Mouse (Mus musculus) gastrocnemius, adult 2 months (tissue): Measurements from ENCODE around the gene Sh3bgrl. TPM values are rescaled to one million over a fixed set of nuclear protein-coding genes. Genes with fewer than 3 reads are reported as not detected.

ENCODE experiments used
- DNase-seq: peaks from one replicate; pipeline ENCODE4 v3.0.0; 2022
- H3K27ac ChIP-seq: fragments of 200-600 bp; 2 replicates; pipeline ENCODE4 v1.8.1; 2022; ENCODE audit warnings: mild to moderate bottlenecking
- H3K4me3 ChIP-seq: fragments of 200-600 bp; 2 replicates; pipeline ENCODE4 v1.8.1; 2022; ENCODE audit warnings: mild to moderate bottlenecking, moderate library complexity
- CTCF ChIP-seq: fragments of 200-600 bp; IDR thresholded peaks from 2 replicates; pipeline ENCODE4 v1.8.1; 2022; ENCODE audit warnings: antibody characterized with exemption, mild to moderate bottlenecking, moderate library complexity
- intact Hi-C: fragments of 180-260 bp; cut with DNase I; formaldehyde crosslinking; loops from one replicate; pipeline ENCODE4 v1.15.1; 2025
- total RNA-seq, 2 experiments: library from RNA; stranded (reverse); gene quantifications; 2 replicates each; pipeline ENCODE4 v1.2.3; 2021

Gene Sh3bgrl
- total RNA-seq, 2 experiments from 2014 or later = 10.7 to 12.7 TPM

DNA sequence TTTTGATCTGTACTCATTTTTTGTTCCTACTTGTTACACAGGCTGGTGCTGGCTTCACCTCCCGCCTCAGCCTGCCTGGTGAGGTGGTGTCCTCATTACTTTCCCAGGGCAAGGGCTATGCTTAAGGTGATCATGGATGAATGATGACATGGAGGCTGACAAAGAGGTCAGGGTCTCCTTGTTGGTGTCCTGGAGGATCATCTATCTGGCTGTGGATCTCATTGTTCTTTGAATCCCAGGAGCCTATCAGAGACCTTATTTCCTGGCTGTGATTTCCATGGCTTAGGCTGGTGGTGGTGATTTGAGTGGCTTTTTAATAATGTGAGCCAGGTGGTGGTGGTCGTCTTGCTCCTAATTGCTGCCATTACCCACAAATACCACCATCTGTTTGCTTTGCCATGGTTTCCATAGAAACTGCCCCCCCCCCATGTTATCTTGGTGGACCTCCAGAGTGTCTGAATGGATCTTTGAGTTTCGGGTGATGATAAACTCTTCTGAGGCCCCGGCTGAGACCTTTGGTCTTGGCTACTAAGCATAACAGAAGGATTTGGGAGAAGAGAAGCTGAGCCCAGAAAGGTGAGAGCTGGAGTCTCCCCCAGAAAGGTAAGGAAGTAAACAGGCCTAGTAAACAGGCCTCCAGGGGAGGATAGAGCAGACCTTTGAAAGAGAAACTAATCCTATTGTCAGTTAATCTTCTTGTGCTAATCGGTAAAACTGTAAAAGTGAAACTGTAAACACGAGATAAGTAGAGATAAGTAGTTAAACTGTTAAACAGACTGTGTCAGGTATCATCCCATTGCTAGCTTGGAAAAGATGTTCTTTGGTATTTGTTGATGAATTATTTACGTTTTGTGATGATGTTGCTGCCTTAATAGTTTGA, 18.5 kb downstream of the Sh3bgrl start:
- intact Hi-C loops = no loop called here
- H3K4me3 ChIP-seq = peak overlapping the region; percentile 43
- no peak for TF ChIP-seq CTCF
- DNase-seq = no peak
- H3K27ac ChIP-seq = peak overlapping the region; percentile 66

DNA sequence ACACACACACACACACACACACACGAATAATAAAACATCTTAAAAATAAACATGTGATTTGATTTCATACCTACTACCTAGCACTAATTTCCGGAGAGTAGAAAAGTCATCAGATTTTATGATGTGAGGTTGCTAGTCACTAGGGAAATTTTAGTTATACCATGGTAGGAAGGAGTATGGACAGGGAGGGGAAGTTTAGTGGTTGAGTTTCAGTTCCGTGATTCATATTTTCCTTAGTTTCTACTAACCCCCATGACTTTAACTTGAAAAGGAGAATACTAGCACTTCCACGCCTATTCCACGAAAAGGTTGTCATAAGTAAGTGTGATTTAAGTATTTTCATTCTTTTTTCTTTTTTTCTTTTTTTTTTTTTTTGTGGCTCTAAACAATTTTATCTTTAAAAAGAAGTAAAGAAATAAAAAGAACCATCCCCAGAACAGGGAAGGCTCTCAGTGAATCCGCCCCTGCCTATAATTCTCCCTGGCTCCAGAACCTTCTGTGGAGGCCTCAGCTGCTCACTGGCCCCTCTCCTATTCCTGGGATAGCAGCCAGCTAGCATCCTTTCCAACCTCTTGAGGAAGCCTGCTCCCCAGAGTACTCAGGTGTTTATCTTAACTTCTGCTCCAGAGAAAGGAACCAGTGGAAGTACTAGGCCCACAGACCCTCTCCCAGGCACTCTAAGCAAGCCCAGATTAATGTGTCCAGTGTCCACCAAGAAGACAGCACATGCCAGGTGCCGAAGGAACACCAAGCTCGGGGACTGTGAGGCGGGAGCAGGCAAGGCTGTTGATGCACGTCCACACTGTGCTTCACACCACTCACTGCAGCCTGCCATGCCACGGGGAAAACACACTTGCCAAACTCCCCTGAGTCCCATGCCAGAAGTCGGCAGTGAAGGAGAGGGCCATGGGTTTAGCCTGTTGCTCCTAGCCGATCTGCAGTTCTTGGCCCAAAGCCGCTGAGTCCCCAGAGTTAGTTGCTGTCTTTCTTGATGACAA, 25.0 kb downstream of the Sh3bgrl start:
- H3K4me3 ChIP-seq = peak overlapping the region; percentile 45
- DNase-seq = peak; percentile 26
- no peak for TF ChIP-seq CTCF
- H3K27ac ChIP-seq = peak overlapping the region; percentile 74
- intact Hi-C loops = no loop called here

DNA sequence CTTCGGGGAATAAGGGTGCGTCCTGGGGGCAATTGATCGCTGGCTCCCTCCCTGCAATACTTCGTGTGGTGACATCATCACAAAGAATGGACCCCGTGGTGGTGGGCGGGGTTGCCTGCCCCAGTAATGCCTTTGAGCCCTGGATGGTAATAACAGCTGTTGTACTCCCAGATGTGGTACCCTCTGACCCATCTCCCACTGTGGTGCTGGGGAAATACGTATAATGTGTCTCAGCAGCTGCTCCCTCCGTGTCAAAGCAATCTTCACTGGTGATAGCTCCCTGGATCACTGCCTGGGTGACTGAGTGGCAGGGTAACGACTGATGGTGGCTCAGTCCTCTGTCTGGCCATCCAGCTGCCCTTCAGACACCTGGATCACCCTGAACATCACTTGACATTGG, 26.0 kb downstream of the Sh3bgrl start:
- DNase-seq = peak; percentile 25
- H3K4me3 ChIP-seq = peak overlapping the region; percentile 45
- H3K27ac ChIP-seq = peak overlapping the region; percentile 74
- intact Hi-C loops = no loop called here
- no peak for TF ChIP-seq CTCF

DNA sequence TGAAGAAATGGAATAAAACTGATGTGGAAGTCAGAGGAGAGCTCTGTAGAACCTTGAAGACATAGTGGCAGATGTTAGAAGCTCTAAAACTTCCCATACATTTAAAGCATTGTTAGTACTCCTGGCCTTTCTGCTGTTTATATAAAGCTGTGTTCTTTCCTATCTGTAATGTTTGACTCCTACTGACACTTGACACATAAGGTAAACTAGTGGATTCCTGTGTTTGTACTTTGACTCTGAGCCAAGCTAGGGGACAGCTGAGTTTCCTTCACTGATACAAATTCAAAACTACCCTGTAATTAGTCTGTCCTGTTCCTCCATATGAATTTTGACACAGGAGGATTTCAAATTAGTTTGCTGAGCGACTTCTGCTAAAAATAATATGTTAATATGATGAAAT, 27.5 kb downstream of the Sh3bgrl start:
- no peak for TF ChIP-seq CTCF
- no peak for DNase-seq
- intact Hi-C loops = no loop called here
- Histone ChIP-seq H3K27ac (peak overlapping the region; percentile 24; the same call in 1 of the 2 replicates), H3K4me3 (no peak overlapping the region)

DNA sequence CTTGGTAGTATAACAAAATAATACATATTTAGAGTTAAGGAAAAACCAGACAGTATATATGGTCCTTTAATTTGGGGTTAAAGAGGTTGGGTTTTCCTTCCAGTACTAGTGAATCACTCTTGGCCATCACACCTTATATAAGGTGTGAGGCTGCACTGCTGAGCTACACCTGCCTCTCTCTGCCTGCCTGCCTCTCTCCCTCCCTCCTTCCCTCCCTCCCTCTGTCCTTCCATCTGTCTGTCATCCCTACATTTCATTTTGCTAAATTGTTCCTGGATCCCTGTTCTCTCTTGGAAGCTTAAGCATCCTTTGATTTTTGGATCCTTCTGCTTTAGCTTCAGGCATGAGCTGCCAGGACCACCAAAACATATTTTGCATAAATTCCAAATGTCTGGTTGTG, 28.6 kb downstream of the Sh3bgrl start:
- Histone ChIP-seq H3K4me3 (no peak overlapping the region), H3K27ac (no peak overlapping the region)
- DNase-seq = no peak
- TF ChIP-seq CTCF = no peak
- intact Hi-C loops = no loop called here

DNA sequence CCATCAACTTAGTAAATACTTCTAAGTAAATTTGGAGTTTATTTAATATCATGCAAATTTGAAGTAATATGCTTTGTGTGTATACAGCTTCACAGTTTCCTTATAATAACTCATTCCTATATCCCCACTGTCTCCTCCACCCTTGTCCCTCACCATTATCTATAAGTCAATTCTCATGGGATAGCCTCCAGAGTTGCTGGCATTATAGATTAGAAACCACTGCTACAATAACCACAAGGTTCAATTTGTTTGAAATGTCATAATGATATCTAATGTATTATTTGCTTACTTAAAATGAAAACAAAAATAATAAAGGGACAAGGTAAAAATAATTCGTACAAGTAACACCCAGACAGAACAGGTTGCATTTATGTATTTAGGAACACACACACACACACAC, 31.7 kb downstream of the Sh3bgrl start:
- TF ChIP-seq CTCF = no peak
- Histone ChIP-seq H3K4me3 (no peak overlapping the region), H3K27ac (no peak overlapping the region)
- DNase-seq = no peak
- intact Hi-C loops = no loop called here

DNA sequence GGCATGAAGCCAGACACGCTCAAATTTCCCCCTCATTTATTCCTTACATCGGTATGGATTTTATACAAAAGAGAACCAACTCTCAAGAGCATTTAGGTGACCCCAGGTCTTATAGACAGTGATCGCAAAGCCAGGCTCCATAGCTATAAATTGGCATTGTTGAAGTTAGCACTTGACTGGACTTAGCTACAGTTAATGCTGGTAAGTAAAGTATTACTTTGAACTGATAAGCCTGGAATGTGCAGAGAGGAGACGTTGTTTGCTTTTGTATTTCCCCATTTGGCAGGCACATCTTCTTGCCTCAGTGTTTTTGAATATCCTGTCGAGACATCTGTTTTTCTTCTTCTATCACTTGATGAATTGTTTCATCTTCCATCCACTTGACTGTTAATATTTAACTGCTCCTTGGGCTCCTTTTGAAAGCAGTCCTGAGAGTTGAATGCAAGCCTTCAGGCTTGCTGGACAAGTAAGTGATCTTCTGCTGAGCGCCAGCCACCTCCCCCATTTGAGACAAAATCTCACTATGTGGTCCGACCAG, 32.5 kb downstream of the Sh3bgrl start:
- DNase-seq = no peak
- intact Hi-C loops = no loop called here
- TF ChIP-seq CTCF = no peak
- H3K27ac ChIP-seq = no peak overlapping the region; the same call in 1 of the 2 replicates
- H3K4me3 ChIP-seq = no peak overlapping the region

DNA sequence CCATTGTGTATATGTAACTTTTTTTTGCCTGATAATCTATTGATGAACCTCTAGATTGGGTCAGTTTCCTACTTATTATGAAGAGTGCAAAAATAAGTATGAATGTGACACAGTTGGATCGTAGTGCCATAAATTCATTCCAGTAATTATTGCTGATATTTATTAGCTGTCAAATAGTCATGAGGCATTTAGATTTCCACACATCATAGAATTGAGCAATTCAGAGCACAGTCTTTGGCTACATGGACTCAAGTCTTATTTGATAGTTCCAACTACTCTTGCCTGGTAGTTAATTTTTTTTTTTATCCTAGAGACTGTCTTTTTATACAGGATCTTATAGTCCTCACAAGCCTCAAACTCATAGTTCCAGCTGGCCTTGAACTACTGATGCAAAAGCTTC, 34.9 kb downstream of the Sh3bgrl start:
- TF ChIP-seq CTCF = no peak
- Histone ChIP-seq H3K27ac (no peak overlapping the region), H3K4me3 (no peak overlapping the region)
- intact Hi-C loops = no loop called here
- no peak for DNase-seq

DNA sequence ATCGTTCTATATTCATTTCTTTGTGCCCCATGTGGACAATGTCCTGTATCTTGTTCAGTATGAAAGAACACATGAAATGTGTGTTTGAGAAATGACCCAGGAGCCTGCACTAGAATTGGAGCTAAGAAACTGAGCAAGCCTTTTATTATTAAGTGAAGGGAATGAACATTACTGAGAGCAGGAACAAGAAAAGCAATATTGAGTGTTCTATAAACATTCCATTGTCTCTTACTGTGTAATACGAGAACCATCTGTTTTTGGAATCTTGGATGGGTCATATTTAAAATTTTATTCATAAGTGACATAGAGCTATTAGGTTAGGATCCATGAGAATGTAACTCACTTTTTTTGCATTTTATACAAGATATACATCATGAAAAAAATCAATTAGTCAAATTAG, 36.7 kb downstream of the Sh3bgrl start:
- intact Hi-C loops = no loop called here
- Histone ChIP-seq H3K4me3 (no peak overlapping the region), H3K27ac (no peak overlapping the region)
- no peak for TF ChIP-seq CTCF
- no peak for DNase-seq

DNA sequence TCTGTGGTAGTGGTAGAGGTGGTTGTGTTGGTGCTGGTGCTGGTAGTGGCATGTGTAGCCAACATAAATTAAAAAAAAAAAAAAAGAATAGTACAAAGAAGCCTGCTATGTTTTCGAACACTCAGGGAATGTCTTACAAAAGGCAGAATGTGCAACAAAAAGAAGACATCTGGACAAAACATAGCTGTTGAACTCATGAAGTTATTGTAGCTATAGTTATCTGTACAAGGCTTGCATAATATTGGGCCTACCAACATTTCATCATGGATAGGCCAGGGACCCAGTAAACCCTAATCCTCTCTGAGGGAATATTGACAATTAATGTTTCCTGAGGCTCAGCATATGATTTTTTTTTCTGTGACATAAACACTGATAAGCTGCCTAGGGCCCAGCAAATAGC, 37.3 kb downstream of the Sh3bgrl start:
- H3K27ac ChIP-seq = no peak overlapping the region
- intact Hi-C loops = no loop called here
- no peak overlapping the region for H3K4me3 ChIP-seq
- DNase-seq = no peak
- TF ChIP-seq CTCF = no peak

DNA sequence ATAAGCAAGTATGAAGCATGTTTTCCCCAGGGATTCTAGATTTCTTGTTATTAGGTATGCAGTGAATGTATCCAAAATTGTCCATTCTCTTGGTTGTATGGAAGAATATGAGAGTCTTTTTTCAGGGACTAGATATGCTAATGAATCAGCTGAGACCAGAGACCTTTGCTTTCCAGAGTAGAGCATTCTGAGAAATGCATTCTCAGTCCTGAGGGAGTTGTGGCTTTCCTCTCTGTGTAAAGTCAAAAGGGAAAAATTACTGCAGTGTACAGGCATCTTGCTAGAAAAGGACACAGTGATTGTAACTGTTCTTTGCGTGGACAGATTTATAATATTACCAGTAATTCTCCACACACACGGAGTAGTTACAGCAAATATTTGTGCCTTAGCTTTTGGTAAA, 38.3 kb downstream of the Sh3bgrl start:
- intact Hi-C loops = no loop called here
- TF ChIP-seq CTCF = no peak
- no peak for DNase-seq

DNA sequence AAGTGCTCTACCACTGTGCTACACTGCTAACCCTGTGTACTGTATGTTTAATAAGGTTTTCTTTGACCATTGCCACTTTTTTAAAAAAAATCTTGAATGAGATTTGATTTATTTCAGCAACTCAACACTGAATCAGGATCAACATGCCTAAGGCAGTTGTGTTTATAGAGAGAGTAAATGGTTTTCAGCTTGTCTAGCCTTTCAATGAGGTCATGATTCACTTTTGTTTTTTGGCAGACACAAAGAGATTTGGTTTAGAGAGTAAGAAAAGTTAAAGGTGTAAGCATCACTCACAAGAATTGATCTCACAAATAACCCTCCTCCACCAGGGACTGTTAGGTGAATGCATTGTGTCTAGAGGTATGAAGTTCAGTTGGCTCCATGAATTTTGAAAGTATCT, 41.1 kb downstream of the Sh3bgrl start:
- Histone ChIP-seq H3K27ac (peak overlapping the region; percentile 48; the same call in 1 of the 2 replicates), H3K4me3 (no peak overlapping the region)
- intact Hi-C loops = no loop called here
- no peak for TF ChIP-seq CTCF
- DNase-seq = no peak

More for the DNA sequence above, 38.3 kb downstream of the Sh3bgrl start:
- H3K27ac ChIP-seq = no peak overlapping the region
- H3K4me3 ChIP-seq = no peak overlapping the region

DNA sequence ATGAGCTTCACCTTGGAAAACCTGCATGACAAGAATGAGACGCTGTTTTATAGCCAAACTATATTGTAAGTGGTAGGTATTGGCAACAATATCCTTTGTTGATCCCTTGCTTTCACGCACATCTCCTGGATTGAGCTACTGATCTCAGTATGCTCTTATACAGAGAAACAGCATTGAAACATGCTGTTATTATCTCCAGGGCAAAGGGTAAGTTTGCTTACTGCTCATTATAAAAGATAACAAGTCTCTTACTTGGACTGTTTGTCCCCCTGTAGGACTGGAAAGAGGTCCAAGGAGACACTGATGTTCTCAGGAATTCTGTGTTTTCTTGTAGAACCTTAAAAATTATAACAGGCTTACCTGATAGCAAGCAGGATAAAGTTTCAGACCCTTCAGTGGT, 41.7 kb downstream of the Sh3bgrl start:
- TF ChIP-seq CTCF = no peak
- no peak for DNase-seq
- peak overlapping the region; percentile 48 for H3K27ac ChIP-seq
- no peak overlapping the region for H3K4me3 ChIP-seq
- intact Hi-C loops = no loop called here
